Mouse (Mus musculus) kidney, embryonic 14.5 days (tissue): Measurements from ENCODE around the gene Baz2b. TPM values are rescaled to one million over a fixed set of nuclear protein-coding genes. Genes with fewer than 3 reads are reported as not detected.
"Not testable (repeated sequence)": the region's sequence is repeated elsewhere in the genome, so short reads cannot be mapped to it uniquely, and the experiment has no call there.

Experiments
- ATAC-seq: fragments of 200-750 bp; cut with Nextera tagmentation; 2 replicates; pipeline ENCODE4 v1.8.0; 2017; ENCODE audit warnings: moderate number of reproducible peaks, mild to moderate bottlenecking, moderate TSS enrichment, moderate library complexity; ENCODE audit not compliant: low FRiP score, low TSS enrichment
- H3K27ac ChIP-seq: fragments of 300-500 bp; sonication (generic); 2 replicates; pipeline ENCODE4 v1.5.1; 2014; ENCODE audit warnings: low read depth, mild to moderate bottlenecking, low read length, moderate library complexity, mixed read lengths
- H3K27me3 ChIP-seq: fragments of 300-500 bp; sonication (generic); 2 replicates; pipeline ENCODE4 v1.6.1; 2014; ENCODE audit warnings: mild to moderate bottlenecking, low read length; ENCODE audit not compliant: control insufficient read depth, insufficient read depth
- H3K36me3 ChIP-seq: fragments of 300-500 bp; sonication (generic); 2 replicates; pipeline ENCODE4 v1.6.1; 2014; ENCODE audit warnings: low read length, mixed read lengths; ENCODE audit not compliant: control insufficient read depth, insufficient read depth
- H3K4me1 ChIP-seq: fragments of 300-500 bp; sonication (generic); 2 replicates; pipeline ENCODE4 v1.6.1; 2014; ENCODE audit warnings: low read length, mixed read lengths; ENCODE audit not compliant: control insufficient read depth, insufficient read depth
- H3K4me2 ChIP-seq: fragments of 300-500 bp; sonication (generic); replicated peaks from 2 replicates; pipeline ENCODE4 v1.6.1; 2014; ENCODE audit warnings: low read depth, mild to moderate bottlenecking, low read length
- H3K4me3 ChIP-seq: fragments of 300-500 bp; sonication (generic); 2 replicates; pipeline ENCODE4 v1.5.1; 2014; ENCODE audit warnings: mild to moderate bottlenecking, low read length
- H3K9ac ChIP-seq: fragments of 300-500 bp; sonication (generic); 2 replicates; pipeline ENCODE4 v1.6.1; 2014; ENCODE audit warnings: low read depth, mild to moderate bottlenecking, low read length, moderate library complexity
- H3K9me3 ChIP-seq: fragments of 300-500 bp; sonication (generic); 2 replicates; pipeline ENCODE4 v1.6.1; 2016; ENCODE audit warnings: low read length; ENCODE audit not compliant: control insufficient read depth
- WGBS: fragments of 180-500 bp; shearing (Covaris S2); extraction: QIAGEN DNeasy Blood & Tissue Kit; methylation state at CpG from one replicate; pipeline ENCODE4 v1.1.7; 2014; 5-methylcytosine and 5-hydroxymethylcytosine counted together
- polyA plus RNA-seq: library from polyadenylated mRNA; unstranded; fragments of >200 nt; fragmentation: Nextera tagmentation; extraction: Ambion mirVana; gene quantifications from 2 replicates; pipeline ENCODE4 v1.2.1, GENCODE M21; 2014

The Baz2b gene
- polyA plus RNA-seq, 1 experiment from 2014 or later: 70.4 TPM

GRCm38 (mm10) chr2:60082225-60082624 is 127.4 kb downstream of the Baz2b start:
- ATAC-seq: no peak
- Histone ChIP-seq H3K4me1 (peaks cover 8% of the 10 kb centered on the region; the same call in 1 of the 2 replicates), H3K9ac (no peak overlapping the region), H3K9me3 (no peaks in the 10 kb centered on the region), H3K27ac (no peak overlapping the region), H3K27me3 (no peaks in the 10 kb centered on the region), H3K36me3 (no peaks in the 10 kb centered on the region), H3K4me2 (no peak overlapping the region), H3K4me3 (no peak overlapping the region)
- WGBS: 93% methylated on average over 4 of the region's 4 CpGs

- no peak overlapping the region for H3K9ac ChIP-seq
- H3K9me3 ChIP-seq: no peaks in the 10 kb centered on the region
- peaks cover 8% of the 10 kb centered on the region; the same call in 1 of the 2 replicates for H3K4me1 ChIP-seq
- H3K27me3 ChIP-seq: no peaks in the 10 kb centered on the region
- no peak overlapping the region for H3K27ac ChIP-seq
- 73% methylated on average over 4 of the region's 4 CpGs for WGBS
- H3K36me3 ChIP-seq: no peaks in the 10 kb centered on the region
- H3K4me2 ChIP-seq: no peak overlapping the region
- no peak overlapping the region for H3K4me3 ChIP-seq
- no peak for ATAC-seq
Observed at GRCm38 (mm10) chr2:60080831-60081230, 128.8 kb downstream of the Baz2b start.

GRCm38 (mm10) chr2:60077631-60078030 is 132.0 kb downstream of the Baz2b start:
- Histone ChIP-seq H3K4me2 (no peak overlapping the region), H3K4me3 (no peak overlapping the region), H3K36me3 (peaks cover 3% of the 10 kb centered on the region; the same call in 1 of the 2 replicates), H3K9me3 (no peaks in the 10 kb centered on the region), H3K9ac (no peak overlapping the region), H3K4me1 (no peaks in the 10 kb centered on the region; the same call in 1 of the 2 replicates), H3K27ac (no peak overlapping the region), H3K27me3 (no peaks in the 10 kb centered on the region)
- ATAC-seq: no peak
- 78% methylated on average over 9 of the region's 9 CpGs for WGBS

GRCm38 (mm10) chr2:60076800-60077199 is 132.8 kb downstream of the Baz2b start:
- H3K4me3 ChIP-seq: no peak overlapping the region
- WGBS: 77% methylated on average over 7 of the region's 7 CpGs
- no peak overlapping the region for H3K4me2 ChIP-seq
- H3K9ac ChIP-seq: no peak overlapping the region
- peaks cover 3% of the 10 kb centered on the region; the same call in 1 of the 2 replicates for H3K36me3 ChIP-seq
- no peaks in the 10 kb centered on the region for H3K9me3 ChIP-seq
- H3K27ac ChIP-seq: no peak overlapping the region
- H3K4me1 ChIP-seq: no peaks in the 10 kb centered on the region
- ATAC-seq: no peak
- no peaks in the 10 kb centered on the region for H3K27me3 ChIP-seq

GRCm38 (mm10) chr2:60076025-60076424 is 133.6 kb downstream of the Baz2b start:
- H3K4me2 ChIP-seq: no peak overlapping the region
- H3K4me3 ChIP-seq: no peak overlapping the region
- H3K9ac ChIP-seq: no peak overlapping the region
- no peak for ATAC-seq
- no peaks in the 10 kb centered on the region for H3K27me3 ChIP-seq
- H3K36me3 ChIP-seq: peaks cover 3% of the 10 kb centered on the region; the same call in 1 of the 2 replicates
- 73% methylated on average over 1 of the region's 1 CpGs for whole genome bisulfite sequencing
- no peak overlapping the region for H3K27ac ChIP-seq
- no peaks in the 10 kb centered on the region for H3K9me3 ChIP-seq
- H3K4me1 ChIP-seq: no peaks in the 10 kb centered on the region

GRCm38 (mm10) chr2:60073798-60074197 is 135.8 kb downstream of the Baz2b start:
- not testable (repeated sequence) for H3K27me3 ChIP-seq, H3K4me3 ChIP-seq, H3K9me3 ChIP-seq, ATAC-seq, H3K9ac ChIP-seq, H3K36me3 ChIP-seq, H3K27ac ChIP-seq, H3K4me1 ChIP-seq, H3K4me2 ChIP-seq
- WGBS: 92% methylated on average over 1 of the region's 1 CpGs

DNA sequence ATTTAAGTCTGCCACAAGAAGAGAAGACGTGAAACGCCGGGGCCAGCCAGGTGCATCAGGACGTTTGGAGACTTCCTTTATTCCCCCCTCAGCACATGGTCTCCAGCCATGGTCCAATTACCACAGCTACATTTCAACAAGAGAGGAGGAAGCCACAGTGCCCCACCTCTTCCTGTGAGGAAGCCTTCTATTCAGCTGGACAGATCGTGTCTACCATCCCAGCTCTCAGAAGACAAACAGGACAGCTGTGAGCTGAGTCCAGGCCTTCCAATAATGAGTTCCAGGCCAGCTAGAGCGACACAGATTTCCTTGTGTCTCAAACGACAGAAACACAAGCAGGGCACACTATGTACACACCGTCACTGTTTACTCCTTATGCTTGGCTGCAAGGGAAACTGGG is 137.8 kb downstream of the Baz2b start:
- Histone ChIP-seq H3K4me3 (no peak overlapping the region), H3K9me3 (no peaks in the 10 kb centered on the region), H3K36me3 (peaks cover 3% of the 10 kb centered on the region; the same call in 1 of the 2 replicates), H3K27me3 (no peaks in the 10 kb centered on the region), H3K27ac (no peak overlapping the region), H3K9ac (no peak overlapping the region), H3K4me1 (no peaks in the 10 kb centered on the region), H3K4me2 (no peak overlapping the region)
- WGBS: 42% methylated on average over 8 of the region's 8 CpGs
- no peak for ATAC-seq

GRCm38 (mm10) chr2:60070938-60071337 is 138.7 kb downstream of the Baz2b start:
- Histone ChIP-seq H3K9ac (no peak overlapping the region), H3K4me1 (no peaks in the 10 kb centered on the region), H3K4me2 (no peak overlapping the region), H3K36me3 (peaks cover 3% of the 10 kb centered on the region; the same call in 1 of the 2 replicates), H3K27ac (no peak overlapping the region), H3K27me3 (no peaks in the 10 kb centered on the region), H3K4me3 (no peak overlapping the region), H3K9me3 (no peaks in the 10 kb centered on the region)
- ATAC-seq: no peak
- 89% methylated on average over 5 of the region's 5 CpGs for WGBS

- Histone ChIP-seq H3K9me3 (no peaks in the 10 kb centered on the region), H3K4me2 (no peak overlapping the region), H3K27me3 (no peaks in the 10 kb centered on the region), H3K4me1 (no peaks in the 10 kb centered on the region), H3K9ac (no peak overlapping the region), H3K36me3 (0 out of 2 replicates have a peak, but pooled peaks cover 3% of the 10 kb centered on the region), H3K27ac (no peak overlapping the region), H3K4me3 (no peak overlapping the region)
- WGBS: 85% methylated on average over 3 of the region's 3 CpGs
- ATAC-seq: no peak
Observed at GRCm38 (mm10) chr2:60068468-60068867, 141.2 kb downstream of the Baz2b start.
